Mouse (Mus musculus) embryonic facial prominence, embryonic 10.5 days (tissue): ENCODE data around the gene Elp5. TPM values are rescaled to one million over a fixed set of nuclear protein-coding genes. Genes with fewer than 3 reads are reported as not detected.
"Not testable (repeated sequence)": the region's sequence is repeated elsewhere in the genome, so short reads cannot be mapped to it uniquely, and the experiment has no call there.

Source experiments
- DNase-seq: peaks from one replicate; pipeline ENCODE4 v3.0.0-alpha.2; 2017; ENCODE audit warnings: low spot score
- H3K27ac ChIP-seq: fragments of 300-500 bp; sonication (generic); replicated peaks from 2 replicates; pipeline ENCODE4 v1.5.1; 2016; ENCODE audit warnings: mild to moderate bottlenecking
- H3K27me3 ChIP-seq: fragments of 300-500 bp; sonication (generic); replicated peaks from 2 replicates; pipeline ENCODE4 v1.6.1; 2016; ENCODE audit warnings: low read depth, mild to moderate bottlenecking; ENCODE audit not compliant: poor library complexity, severe bottlenecking
- H3K36me3 ChIP-seq: fragments of 300-500 bp; sonication (generic); replicated peaks from 2 replicates; pipeline ENCODE4 v1.6.1; 2016; ENCODE audit warnings: mild to moderate bottlenecking, moderate library complexity
- H3K4me1 ChIP-seq: fragments of 300-500 bp; sonication (generic); 2 replicates; pipeline ENCODE4 v1.6.1; 2016
- H3K4me3 ChIP-seq: fragments of 300-500 bp; sonication (generic); 2 replicates; pipeline ENCODE4 v1.5.1; 2016; ENCODE audit warnings: mild to moderate bottlenecking, moderate library complexity
- H3K9me3 ChIP-seq: fragments of 300-500 bp; sonication (generic); 2 replicates; pipeline ENCODE4 v1.6.1; 2016; ENCODE audit warnings: mild to moderate bottlenecking
- WGBS: fragments of 180-500 bp; shearing (Covaris S2); methylation state at CpG from one replicate; pipeline ENCODE4 v1.1.7; 2016; 5-methylcytosine and 5-hydroxymethylcytosine counted together
- polyA plus RNA-seq: library from polyadenylated mRNA; unstranded; fragments of >200 nt; fragmentation: Nextera tagmentation; extraction: Ambion mirVana; gene quantifications from 2 replicates; pipeline ENCODE4 v1.2.1, GENCODE M21; 2016

Gene Elp5
- polyA plus RNA-seq, 1 experiment from 2014 or later, result 157 TPM

DNA sequence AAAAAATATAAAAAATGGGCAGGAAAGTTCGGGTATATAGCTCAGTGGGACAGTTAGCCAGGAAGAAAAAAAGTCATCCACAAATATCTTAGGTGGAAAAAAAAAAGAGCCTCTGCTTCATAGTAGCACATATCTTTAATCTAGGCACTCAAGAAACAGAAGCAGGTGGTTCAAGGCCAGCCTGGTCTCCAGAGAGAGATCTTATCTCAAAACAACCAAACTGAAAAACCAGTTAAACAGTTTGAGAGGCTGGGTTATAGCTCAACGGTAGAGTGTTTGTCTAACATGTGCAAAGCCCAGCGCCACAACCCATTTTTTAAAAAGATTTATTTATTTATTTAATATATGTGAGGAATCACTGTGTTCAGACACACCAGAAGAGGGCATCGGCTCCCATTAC is 49.3 kb downstream of the Elp5 start:
- no peak for DNase-seq
- H3K4me1 ChIP-seq, result peaks cover 39% of the 10 kb centered on the region
- 80% methylated on average over 4 of the region's 4 CpGs for WGBS

DNA sequence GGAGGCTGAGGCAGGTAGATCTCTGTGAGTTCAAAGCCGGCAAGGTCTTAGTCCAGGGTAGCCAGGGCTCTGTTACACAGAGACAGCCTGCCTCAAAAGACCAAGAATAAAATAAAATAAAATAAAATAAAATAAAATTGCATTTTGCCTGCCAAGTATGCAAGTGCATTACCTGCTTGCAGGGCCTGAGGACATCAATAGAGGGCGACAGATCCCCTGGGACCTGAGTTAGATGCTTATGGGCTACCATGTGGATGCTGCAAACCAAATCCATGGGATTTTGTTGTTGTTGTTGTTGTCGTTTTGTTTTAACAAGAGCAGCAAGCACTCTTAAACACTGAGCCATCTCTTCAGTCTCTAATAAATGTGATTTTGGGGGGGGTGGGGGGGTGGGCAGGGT is 50.1 kb downstream of the Elp5 start:
- Histone ChIP-seq H3K36me3 (no peaks in the 10 kb centered on the region), H3K27ac (no peak overlapping the region), H3K27me3 (peaks cover 31% of the 10 kb centered on the region), H3K9me3 (no peaks in the 10 kb centered on the region), H3K4me1 (peaks cover 33% of the 10 kb centered on the region), H3K4me3 (no peak overlapping the region)
- WGBS, result 40% methylated on average over 3 of the region's 3 CpGs
- DNase-seq, result no peak

More for the DNA sequence above, 49.3 kb downstream of the Elp5 start:
- H3K27ac ChIP-seq, result no peak overlapping the region
- peaks cover 39% of the 10 kb centered on the region for H3K27me3 ChIP-seq
- no peaks in the 10 kb centered on the region for H3K36me3 ChIP-seq
- H3K4me3 ChIP-seq, result no peak overlapping the region
- H3K9me3 ChIP-seq, result no peaks in the 10 kb centered on the region

DNA sequence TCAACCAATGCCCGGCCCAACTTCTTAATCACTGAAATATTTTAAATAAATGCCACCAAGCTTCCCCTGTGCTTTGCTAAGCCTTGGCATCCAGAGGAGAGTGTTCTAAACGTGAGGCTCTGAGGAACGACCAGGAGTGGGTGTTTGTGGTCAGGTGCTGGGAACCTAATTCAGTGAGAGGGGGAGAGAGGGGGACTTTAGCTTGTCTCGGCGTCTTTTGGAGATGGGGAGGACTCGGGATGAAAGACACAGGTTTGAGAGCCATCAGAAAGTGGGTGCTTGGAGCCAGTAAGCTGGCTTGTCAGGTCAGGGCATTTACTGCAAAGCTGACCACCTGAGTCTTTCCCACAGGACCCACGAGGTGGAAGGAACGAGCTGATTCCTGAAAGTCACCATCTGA is 50.5 kb downstream of the Elp5 start:
- H3K27me3 ChIP-seq, result peaks cover 26% of the 10 kb centered on the region
- no peak overlapping the region for H3K27ac ChIP-seq
- no peak for DNase-seq
- peaks cover 28% of the 10 kb centered on the region for H3K4me1 ChIP-seq
- no peaks in the 10 kb centered on the region for H3K9me3 ChIP-seq
- 74% methylated on average over 8 of the region's 8 CpGs for WGBS
- H3K36me3 ChIP-seq, result no peaks in the 10 kb centered on the region
- H3K4me3 ChIP-seq, result no peak overlapping the region

DNA sequence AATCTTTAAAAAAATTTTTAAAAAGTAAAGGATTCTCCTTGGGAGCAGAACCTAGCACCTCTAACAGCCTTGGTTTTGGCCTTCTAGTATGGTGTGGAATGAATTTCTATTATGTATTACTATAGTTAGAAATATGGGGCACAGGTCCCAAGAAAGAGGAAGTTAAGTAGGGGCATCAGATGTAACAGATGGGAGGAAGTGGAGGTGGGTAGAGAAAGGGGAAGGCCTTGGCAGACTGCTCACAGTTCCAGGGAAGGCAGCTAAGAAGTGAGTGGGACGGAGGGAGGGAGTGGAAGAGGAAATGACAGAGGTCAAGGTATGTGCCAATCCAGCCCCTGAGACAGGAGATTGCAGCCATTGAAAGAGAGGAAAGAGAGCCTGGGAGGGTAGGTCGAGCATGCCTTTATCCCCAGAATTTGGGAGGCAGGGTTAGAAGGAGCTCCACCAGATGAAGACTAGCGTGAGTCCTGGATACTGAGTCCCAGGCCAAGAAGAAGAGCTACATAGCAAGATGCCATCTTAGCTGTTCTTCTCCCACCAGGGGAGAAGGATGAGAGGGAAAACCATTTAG is 51.3 kb downstream of the Elp5 start:
- Histone ChIP-seq H3K4me1 (peaks cover 21% of the 10 kb centered on the region), H3K36me3 (no peaks in the 10 kb centered on the region), H3K9me3 (no peaks in the 10 kb centered on the region), H3K27me3 (peaks cover 19% of the 10 kb centered on the region), H3K4me3 (no peak overlapping the region), H3K27ac (no peak overlapping the region)
- WGBS, result 65% methylated on average over 3 of the region's 3 CpGs
- DNase-seq, result no peak

DNA sequence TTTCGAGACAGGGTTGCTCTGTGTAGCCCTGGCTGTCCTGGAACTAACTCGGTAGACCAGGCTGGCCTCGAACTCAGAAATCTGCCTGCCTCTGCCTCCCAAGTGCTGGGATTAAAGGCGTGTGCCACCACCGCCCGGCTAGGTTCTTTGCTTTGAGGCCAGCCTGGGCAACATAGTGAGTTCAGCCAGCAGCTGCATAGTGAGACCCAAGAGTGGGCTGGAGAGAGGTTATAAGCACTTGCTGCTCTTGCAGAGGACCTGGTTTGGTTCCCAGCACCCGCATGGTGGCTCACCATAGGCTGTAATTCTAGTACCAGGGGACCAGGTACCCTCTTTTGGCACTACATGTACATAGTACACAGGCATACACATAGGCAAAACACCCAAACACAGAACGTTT is 52.1 kb downstream of the Elp5 start:
- H3K4me3 ChIP-seq, H3K9me3 ChIP-seq, DNase-seq, H3K36me3 ChIP-seq, H3K27ac ChIP-seq: not testable (repeated sequence)
- Histone ChIP-seq H3K4me1 (peaks cover 12% of the 10 kb centered on the region), H3K27me3 (peaks cover 11% of the 10 kb centered on the region; the same call in 1 of the 2 replicates)
- WGBS, result 87% methylated on average over 8 of the region's 8 CpGs

- DNase-seq, result no peak
- WGBS, result 91% methylated on average over 4 of the region's 4 CpGs
Observed at GRCm38 (mm10) chr11:69929712-69930111, 52.6 kb downstream of the Elp5 start.

DNA sequence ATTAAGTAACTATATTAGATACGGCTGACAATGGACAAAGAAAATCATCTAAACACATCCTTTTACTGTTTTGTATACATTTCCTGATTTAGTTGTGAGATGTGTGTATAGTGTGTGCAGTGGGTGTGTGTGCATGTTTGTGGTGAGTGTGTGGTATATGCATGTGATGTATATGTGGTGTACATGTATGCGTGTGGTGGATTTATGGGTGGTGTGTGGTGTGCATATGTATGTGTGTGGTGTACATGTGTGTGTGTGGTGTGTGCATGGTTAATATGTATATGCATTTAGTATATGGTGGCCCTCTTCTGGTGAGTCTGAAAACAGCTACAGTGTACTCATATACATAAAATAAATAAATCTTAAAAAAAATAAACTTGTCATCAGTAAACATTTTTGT is 54.8 kb downstream of the Elp5 start:
- H3K27me3 ChIP-seq, result no peaks in the 10 kb centered on the region
- 94% methylated on average over 2 of the region's 2 CpGs for WGBS
- no peak for DNase-seq
- H3K4me3 ChIP-seq, result no peak overlapping the region
- H3K27ac ChIP-seq, result no peak overlapping the region
- H3K9me3 ChIP-seq, result no peaks in the 10 kb centered on the region
- H3K36me3 ChIP-seq, result no peaks in the 10 kb centered on the region
- H3K4me1 ChIP-seq, result peaks cover 6% of the 10 kb centered on the region

More at GRCm38 (mm10) chr11:69929712-69930111, 52.6 kb downstream of the Elp5 start:
- H3K36me3 ChIP-seq, result no peaks in the 10 kb centered on the region
- peaks cover 6% of the 10 kb centered on the region; the same call in 1 of the 2 replicates for H3K27me3 ChIP-seq
- H3K4me1 ChIP-seq, result 0 out of 2 replicates have a peak, but pooled peaks cover 8% of the 10 kb centered on the region
- no peak overlapping the region for H3K27ac ChIP-seq
- H3K4me3 ChIP-seq, result no peak overlapping the region
- H3K9me3 ChIP-seq, result no peaks in the 10 kb centered on the region

DNA sequence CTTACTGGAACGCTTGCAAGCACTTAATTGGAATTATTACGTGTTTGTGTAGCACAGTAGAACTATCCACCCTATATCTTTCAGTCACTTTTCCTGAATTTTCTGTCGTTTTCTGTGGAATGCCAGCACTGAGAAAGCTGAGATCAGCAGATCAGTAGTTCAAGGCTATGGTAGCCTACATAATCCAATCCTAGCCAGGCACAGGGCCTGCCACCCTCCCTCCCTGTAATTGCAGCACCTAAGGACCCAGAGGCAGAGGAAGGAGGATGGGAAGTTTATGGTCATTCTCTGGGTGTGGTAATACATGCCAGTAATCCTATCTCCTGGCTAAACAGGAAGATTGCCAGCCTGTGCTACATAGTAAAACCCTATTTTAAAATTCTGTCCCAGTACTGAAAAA is 59.5 kb downstream of the Elp5 start:
- no peaks in the 10 kb centered on the region for H3K9me3 ChIP-seq
- no peaks in the 10 kb centered on the region for H3K27me3 ChIP-seq
- peak overlapping the region; percentile 99 for H3K27ac ChIP-seq
- WGBS, result 73% methylated on average over 3 of the region's 3 CpGs
- DNase-seq, result no peak
- H3K36me3 ChIP-seq, result peaks cover 19% of the 10 kb centered on the region
- H3K4me1 ChIP-seq, result peaks cover 32% of the 10 kb centered on the region
- peak overlapping the region; percentile 99 for H3K4me3 ChIP-seq

GRCm38 (mm10) chr11:69922012-69922756 is 60.1 kb downstream of the Elp5 start:
- H3K27me3 ChIP-seq, result no peaks in the 10 kb centered on the region
- 6% methylated on average over 12 of the region's 12 CpGs for WGBS
- H3K4me1 ChIP-seq, result peaks cover 37% of the 10 kb centered on the region
- no peaks in the 10 kb centered on the region for H3K9me3 ChIP-seq
- no peak for DNase-seq
- H3K27ac ChIP-seq, result peak overlapping the region; percentile 99
- H3K4me3 ChIP-seq, result peak overlapping the region; percentile 99
- H3K36me3 ChIP-seq, result peaks cover 25% of the 10 kb centered on the region

- WGBS, result under 1% methylated on average over 78 of the region's 78 CpGs
- Histone ChIP-seq H3K36me3 (peaks cover 33% of the 10 kb centered on the region), H3K4me3 (peak within 1 kb of the TSS; percentile 99), H3K4me1 (peaks cover 42% of the 10 kb centered on the region), H3K27ac (peak within 1 kb of the TSS; percentile 99), H3K27me3 (no peaks in the 10 kb centered on the region), H3K9me3 (no peaks in the 10 kb centered on the region)
- DNase-seq, result peak; percentile 100
Observed at GRCm38 (mm10) chr11:69921114-69922011, 61.0 kb downstream of the Elp5 start, which contains the start of gene Eif5a. Gene Eif5a (minus strand): TSS chr11:69921958.

GRCm38 (mm10) chr11:69920266-69921031 is 61.9 kb downstream of the Elp5 start:
- peak; percentile 80 for DNase-seq
- peak overlapping the region; percentile 99 for H3K4me3 ChIP-seq
- H3K4me1 ChIP-seq, result peaks cover 51% of the 10 kb centered on the region
- peak overlapping the region; percentile 99 for H3K27ac ChIP-seq
- H3K27me3 ChIP-seq, result no peaks in the 10 kb centered on the region
- no peaks in the 10 kb centered on the region for H3K9me3 ChIP-seq
- WGBS, result under 1% methylated on average over 64 of the region's 65 CpGs
- peaks cover 42% of the 10 kb centered on the region for H3K36me3 ChIP-seq
